Mouse (Mus musculus): ENCODE measurements around the gene Myo9a.
"Not testable (repeated sequence)": the region's sequence is repeated elsewhere in the genome, so short reads cannot be mapped to it uniquely, and the experiment has no call there.

The Myo9a gene

GRCm38 (mm10) chr9:59751966-59752365 lies 1.3 kb downstream of the Myo9a start:
- no peak for DNase-seq

DNA sequence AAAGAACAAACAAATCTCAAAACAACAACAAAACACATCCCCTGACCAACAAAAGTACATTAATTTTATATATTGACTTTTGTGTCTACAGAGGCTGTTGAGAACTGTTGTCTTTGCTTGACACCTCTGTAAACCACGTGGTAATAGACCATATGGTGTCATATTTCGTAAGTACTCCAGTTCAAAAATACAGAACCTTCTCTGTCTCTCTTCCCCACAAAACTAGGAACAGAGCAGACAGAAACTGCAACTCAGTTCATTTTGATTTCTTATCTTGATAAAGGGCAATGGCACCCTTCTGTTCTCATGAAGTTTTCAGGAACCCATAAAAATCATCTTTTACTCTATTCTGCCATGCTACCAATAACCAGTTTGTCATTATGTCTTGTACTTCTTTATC lies 4.5 kb downstream of the Myo9a start:
- DNase-seq = no peak

GRCm38 (mm10) chr9:59757016-59757415 lies 6.3 kb downstream of the Myo9a start:
- not testable (repeated sequence) for DNase-seq

DNA sequence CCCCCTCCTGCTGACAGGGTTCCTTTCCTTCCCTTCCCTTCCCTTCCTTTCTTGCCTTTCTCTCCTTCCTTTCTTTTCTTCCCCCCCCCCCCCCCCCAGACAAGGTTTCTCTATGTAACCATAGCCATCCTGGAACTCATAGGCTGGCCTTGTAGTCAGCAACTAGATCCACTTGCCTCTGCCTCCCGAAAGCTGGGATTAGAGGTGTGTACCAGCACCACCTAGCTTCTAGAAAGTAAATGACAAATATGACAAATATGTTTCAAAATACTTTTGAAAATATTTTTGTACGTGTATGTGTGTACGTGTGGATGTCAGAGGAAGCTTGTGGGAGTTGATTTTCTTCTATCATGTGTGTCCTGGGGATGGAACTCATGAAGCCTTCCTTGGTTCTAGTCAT lies 9.8 kb downstream of the Myo9a start:
- no peak for DNase-seq

DNA sequence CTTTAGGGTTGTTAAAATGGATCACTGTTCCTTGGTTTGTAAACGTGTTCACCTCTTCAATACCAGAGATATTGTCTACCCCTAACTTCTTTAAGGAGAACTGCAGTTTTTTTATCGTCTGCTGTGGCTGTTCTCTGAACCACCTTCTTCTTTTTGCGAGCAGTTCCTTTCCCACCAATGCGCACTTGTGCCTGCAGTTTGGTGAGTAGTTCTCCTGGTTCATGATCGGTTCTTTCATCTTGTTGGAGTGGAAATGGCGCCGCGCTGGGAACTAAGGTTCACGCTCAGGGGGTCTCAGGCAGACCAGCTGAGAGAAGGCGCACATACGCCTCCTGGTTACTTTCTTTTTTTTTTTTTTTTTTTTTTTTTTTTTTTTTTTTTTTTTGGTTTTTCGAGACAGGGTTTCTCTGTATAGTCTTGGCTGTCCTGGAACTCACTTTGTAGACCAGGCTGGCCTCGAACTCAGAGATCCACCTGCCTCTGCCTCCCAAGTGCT lies 16.3 kb downstream of the Myo9a start:
- DNase-seq = not testable (repeated sequence)

DNA sequence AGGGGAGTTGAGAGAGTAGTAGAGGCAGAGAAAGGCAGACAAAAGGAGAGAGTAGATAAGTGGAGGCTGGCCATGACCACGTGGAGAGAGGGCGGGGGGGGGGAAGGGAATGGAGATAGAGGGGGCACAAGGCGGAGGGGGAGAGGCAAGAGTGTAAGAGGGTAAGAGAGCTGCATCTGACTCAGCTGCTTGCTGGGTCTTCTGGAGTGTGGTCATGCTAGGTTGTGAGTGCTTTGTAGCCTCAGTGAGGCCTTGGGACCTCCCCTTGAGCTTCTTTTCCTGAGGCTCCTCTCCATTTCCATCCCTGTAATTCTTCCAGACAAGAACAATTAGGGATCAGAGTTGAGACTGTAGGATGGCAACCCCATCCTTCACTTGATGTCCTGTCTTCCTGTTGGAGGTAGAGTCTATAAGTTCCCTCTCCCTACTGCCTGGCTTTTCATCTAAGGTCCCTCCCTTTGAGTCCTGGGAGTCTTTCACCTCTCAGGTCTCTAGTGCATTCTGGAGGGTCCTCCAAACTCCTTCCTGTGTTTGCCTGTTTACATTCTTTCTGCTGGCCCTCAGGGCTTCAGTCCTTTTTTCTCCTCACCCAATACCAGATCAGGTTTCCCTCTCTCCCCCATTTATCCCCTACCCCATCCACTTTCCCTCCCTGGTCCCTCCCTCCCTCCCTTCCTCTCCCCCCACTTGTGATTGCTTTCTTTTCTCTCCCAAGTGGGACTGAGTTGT lies 55.5 kb downstream of the Myo9a start:
- peak; percentile 18 to 35 for DNase-seq

- no peak for DNase-seq
Observed at GRCm38 (mm10) chr9:59884551-59884950, 133.9 kb downstream of the Myo9a start.

DNA sequence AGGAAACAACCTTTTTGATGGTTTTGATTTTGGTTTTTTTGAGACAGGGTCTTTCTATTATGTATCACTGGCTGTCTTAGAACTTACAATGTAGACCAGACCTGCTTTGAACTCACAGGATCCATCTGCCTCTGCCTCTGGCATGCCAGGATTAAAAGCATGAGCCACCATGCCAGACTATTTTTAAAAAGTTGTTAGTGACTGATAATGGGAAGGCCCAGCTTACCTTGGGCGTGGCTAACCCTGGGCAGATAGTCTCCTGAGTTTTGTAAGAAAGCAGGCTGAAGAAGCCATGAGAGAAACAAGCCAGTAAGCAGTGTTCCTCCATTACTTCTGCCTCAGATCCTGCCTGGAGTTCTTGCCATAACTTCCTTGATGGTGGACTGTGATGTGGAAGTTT lies 152.7 kb downstream of the Myo9a start:
- DNase-seq = no peak

DNA sequence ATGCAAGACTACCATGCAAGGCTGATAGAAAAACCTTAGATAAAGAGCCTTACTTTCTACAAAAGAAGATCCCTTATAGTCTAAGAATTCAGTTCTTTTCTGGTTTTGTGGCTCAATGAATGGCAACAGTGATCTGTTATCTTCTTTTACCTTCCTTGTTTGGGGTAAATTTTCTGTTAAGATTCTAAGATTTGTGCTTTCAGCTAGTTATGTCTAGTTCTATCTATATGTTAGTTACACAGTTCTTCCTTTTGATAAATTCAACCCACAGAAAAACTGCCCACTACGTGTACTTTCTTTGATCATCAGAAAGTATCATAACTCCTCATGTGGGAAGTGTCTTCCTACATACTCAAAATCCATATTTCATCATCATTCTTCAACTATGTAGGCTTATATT lies 164.1 kb downstream of the Myo9a start:
- no peak for DNase-seq

GRCm38 (mm10) chr9:59930248-59930647 lies 179.6 kb downstream of the Myo9a start:
- DNase-seq = no peak

GRCm38 (mm10) chr9:59935866-59936265 lies 185.2 kb downstream of the Myo9a start:
- DNase-seq = not testable (repeated sequence)

DNA sequence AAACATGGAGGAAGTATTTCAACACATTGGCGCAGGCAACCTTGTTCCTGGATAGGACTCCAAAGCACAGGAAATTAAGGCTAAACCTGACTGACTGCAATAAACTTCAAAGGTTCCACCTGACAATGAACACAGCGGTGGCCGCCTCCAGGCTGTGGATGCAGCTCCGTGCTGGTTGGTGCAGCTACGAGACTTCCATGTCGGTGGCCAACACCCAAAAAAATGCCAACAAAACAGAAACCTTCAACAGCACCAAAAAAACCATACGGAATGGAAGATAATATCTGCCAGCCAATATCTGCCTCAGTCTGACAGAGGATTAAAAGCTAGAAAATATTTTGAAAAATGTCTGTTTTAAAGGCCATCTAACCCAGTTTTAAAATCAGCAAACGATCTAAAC lies 187.8 kb downstream of the Myo9a start:
- no peak for DNase-seq

DNA sequence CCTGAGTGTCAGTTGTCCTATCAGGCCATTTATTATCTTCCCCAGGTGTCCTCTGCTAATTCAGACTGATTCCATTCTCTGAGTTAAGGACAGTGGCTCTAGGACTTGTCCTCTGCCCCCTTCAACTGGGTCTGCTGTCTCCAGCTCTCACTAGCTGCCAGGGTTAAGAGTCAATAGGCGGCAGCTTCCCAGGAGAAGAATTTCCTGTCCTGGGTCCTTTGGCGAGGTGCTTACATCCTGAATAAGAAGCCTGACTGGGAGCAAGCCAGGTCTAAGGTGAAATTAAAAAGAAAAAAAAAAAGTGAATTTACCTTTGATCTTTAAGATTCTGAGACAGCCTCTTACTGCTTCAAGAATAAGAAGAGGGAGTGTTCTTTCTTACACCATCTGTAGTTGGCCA lies 189.0 kb downstream of the Myo9a start:
- DNase-seq = no peak

DNA sequence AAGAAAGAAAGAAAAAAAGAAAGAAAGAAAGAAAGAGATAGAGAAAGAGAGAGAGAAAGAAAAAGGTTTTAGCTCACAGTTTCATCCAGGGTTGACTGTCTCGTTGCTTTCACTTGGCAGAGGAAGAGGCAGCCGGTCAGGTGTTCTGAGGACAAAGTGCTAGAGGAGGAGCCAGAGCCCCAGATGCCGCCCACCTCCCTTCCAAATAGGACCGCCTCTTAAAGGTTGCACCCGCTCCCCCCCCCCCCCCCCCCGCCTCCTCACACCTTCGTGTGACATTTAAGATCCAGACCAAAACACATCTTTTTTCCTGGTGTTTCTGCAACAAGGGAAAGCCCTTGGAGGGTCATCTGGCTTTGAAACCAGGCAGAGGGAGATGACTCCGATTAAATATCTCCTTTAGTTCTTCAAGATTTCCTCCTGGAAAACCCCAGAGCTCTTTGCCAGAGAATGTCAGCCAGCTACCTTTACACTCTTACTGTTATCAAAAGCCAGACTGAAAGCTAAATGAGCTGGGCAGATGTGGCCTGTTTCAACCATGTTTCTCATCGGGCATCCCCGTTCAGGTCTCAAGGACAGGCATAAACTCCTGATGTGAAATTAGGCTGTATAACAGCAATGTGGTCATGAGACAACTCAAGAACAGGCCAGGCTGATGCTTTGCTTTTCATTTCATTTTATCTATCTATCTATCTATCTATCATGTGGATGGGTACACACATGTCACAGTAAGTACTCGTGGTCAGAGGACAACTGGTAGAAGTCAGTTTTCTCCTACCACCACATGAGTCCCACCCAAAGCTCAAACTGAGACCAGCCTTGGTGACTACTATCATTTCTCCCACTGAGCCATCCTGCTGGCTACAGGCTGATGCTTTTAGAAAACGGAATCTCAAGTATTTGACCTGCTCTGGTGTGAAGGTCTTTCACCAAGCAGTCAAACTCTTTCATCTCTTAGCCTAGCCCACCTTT lies 190.5 kb downstream of the Myo9a start:
- DNase-seq = no peak

DNA sequence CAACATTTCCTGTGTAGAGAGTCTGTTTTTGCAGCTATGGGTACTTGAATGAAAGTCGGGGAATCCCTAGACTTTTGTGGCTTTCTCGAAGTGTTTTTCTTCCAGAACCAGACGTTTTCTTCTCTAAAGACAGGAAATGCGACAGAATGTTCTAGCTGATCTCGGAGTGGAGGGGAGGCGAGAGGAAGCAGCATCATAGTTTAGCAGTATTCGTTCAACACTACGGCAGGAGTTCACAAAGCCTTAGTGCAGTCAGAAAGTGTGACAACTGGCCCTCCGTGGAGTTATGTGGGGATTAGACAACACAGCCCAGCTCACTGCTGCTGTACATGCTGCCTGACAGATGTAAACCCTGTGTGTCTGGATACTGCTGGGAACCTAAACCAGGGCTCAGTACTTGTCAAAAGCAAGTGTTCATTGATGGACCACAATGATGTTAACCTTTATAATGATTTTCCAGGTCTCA lies 191.2 kb downstream of the Myo9a start:
- DNase-seq = no peak

DNA sequence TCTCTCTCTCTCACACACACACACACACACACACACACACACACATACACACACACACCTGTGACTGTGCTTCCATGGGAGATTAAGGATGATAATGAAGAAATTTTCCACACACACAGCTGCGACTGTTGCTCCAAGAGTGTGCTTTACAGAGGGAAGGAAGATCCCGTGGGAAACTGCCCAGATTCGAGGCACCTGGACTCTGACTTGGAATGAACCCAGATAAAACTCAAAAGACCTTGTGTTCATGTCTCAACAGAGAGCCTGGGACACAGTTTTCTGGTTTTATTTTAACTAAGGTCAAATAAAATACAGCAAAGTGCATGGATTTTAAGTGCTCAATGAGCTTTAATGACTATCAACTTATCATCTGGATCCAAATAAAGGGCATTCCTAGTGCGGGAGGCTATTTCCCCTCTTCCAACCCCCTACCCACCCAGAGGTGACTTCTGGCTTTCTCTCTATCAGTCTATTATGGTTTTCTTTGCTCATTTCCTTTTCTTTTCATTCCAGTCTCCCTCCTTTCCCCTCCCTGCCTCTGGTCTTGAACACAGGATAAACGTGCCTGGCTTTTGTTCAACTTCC lies 191.9 kb downstream of the Myo9a start:
- DNase-seq = no peak

- DNase-seq = no peak
Observed at GRCm38 (mm10) chr9:59943826-59944225, 193.1 kb downstream of the Myo9a start.

DNA sequence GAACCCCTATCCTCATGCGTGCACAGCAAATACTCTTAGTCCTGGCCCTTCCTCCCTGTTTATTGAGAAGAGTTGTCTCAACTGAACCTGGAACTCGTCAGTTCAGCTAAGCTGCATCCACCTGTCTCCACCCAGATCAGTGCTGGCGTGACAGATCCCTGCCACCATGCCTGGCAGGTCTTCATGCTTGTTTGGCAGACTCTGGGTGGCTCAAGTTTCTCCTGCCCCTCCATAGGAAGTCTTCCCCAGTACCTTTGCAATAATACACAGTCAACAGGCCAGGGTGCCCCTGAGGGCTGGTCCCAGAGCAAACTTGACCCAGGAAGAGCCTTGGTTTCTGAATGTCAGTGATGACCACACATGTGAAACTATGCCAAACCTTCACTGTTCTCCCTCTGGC lies 194.5 kb downstream of the Myo9a start:
- DNase-seq = no peak

DNA sequence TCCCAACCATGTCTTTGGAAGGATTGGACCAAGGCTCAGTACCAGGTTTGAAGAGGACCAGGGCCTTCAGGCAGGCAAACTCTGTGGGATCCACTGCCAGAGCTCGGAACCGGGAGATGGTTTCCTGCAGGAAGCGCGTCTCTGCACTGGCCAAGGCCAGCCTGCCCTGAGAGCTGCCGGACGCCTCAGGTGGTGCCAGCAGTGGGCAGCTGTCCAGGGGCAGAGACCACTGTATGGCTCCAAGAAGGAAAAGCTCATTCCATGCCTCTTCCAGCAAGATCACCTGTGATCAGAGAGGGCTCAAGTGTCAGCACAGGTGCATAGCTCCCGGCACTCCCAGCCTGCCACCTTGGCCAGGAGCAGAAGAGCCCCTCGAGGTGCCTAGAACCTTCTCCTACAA lies 196.6 kb downstream of the Myo9a start:
- no peak for DNase-seq

GRCm38 (mm10) chr9:59948226-59948625 lies 197.5 kb downstream of the Myo9a start:
- no peak for DNase-seq

DNA sequence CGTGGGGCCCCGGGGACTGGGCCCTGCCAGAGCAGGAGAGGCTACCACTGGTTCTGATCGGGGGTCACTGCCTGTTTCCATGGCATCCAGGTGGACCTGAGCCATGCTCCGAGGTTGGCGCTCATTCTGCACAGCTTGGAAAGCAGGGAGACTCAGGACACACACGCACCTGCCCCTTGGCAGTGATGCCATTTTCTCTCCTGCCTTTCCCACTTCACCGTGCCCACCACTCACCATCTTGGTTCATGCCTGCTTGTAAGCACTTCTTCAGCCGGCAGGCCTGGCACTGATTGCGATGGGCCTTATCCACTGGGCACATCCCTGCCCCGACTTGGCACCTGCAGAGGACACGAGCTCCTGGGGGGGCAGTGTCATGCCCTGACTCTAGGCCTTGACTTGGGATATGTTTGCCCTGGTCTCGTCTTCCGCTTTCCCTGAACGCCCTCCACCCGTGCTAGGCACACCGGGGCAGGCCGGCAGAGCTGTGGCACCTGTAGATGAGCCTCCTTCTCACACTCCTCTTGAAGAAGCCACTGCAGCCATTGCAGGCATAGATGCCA lies 198.1 kb downstream of the Myo9a start:
- no peak for DNase-seq

DNA sequence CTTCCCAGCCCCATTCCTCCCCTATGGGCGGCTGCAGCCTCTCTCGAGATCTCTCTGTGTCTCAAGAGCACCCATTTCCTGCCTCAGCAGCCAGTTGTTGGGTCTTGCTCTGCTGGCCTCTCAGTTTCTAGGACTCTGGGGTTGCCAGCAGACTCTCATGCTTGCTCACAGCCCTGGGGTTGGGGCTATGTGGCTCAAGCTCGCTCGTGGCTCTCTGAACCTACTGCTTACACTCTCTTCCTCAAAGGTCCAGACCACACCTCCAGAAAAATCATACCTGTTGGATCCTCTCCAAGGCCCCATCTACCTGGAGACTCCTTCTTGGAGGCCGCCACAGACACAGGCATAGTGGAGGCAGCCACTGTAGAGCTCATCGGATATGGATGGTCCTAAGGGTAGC lies 198.8 kb downstream of the Myo9a start:
- DNase-seq = no peak

DNA sequence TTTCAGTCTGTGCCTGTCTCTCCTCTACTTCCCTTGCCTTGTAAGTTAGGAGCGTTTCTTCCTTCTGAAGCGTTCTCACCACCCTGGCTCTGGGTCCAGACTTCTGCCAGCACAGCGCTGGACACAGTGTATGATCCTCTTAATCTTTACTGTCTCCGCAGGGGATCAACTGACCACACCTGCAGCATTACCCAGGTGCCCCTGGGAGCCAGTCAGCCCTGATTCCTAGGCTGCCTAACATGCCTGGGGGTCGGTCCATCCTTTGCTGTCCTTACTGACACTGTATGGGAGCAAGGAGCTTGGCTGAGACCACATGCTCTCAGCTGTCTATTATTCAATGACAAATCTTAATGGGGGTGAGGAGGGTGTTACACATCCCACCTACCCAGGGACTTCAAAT lies 199.3 kb downstream of the Myo9a start:
- DNase-seq = no peak
